Mouse (Mus musculus) c-Kit-negative CD71-positive TER-119-positive erythroid progenitor cells, embryonic 14.5 days (primary cell): ENCODE data around the gene Arl6ip1.

Source experiments
- DNase-seq: peaks from one replicate; pipeline ENCODE4 v3.0.0-alpha.2; 2013; ENCODE audit warnings: low read depth, low spot score

Gene Arl6ip1

DNA sequence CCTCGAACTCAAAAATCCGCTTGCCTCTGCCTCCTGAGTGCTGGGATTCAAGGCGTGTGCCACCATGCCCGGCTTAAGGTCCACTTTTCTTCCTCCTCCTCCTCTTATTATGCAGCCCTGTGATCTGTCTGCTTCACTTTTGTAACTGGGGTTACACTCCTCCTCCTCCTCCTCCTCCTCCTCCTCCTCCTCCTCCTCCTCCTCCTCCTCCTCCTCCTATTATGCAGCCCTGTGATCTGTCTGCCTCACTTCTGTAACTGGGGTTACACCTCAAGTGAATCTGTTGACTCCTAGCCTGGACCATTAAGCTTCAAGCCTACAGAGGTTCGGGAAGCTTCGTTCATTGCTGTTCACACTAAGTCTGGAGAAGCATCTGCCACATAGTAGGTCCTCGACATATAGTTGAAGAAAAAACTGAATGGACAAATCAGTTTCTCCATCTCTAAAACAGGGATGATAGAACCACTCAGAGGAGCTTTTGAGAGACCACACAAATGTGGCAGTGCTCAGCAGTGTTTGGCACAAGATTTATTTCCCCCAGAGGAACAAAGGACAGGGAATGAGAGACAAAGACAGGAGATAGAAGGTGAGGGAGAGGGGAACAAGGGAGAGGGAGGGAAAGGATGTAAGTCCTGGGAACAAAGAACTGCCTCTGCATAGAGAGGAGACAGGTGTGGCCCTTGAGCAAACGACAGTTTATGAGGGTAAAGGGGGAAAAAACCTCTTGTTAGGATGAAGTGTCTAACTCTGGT is 12.5 kb downstream of the Arl6ip1 start:
- no peak for DNase-seq

DNA sequence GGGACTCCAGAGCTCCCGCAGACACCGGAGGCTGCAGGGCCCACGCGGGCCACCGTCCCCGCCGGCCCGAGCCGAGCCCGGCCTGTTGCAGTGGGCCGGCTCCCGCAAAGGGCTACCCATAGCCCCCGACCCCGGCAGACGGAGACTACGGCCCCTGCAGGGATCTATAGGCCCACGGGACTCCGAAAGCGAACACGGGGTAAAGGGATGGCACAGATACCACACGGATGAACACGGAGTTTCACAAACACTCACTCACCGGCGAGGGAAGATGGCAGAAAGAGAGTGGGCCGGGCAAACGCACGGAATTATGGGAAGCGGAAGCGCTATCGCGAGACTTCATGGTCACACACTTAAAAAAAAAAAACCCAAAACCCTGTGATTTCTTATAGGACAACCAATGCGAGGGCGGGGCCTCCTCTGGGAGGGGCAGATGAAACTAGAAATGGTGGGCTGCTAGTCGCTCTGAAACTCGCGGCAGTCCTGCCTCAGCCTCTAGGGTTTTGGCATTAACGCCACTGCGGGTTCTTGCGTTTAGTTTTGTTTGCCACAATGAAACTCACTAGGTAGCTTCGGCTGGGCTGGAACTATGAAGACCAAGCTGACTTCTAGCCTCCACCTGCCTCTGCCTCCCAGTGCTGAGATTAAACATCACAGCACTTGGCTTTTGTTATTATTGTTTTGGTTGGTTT is 13.4 kb downstream of the Arl6ip1 start, which contains the start of gene Rps15a:
Rps15a (minus strand) TSS at position 312 of the 692 bp plus-strand sequence.
- peak; percentile 96 for DNase-seq

DNA sequence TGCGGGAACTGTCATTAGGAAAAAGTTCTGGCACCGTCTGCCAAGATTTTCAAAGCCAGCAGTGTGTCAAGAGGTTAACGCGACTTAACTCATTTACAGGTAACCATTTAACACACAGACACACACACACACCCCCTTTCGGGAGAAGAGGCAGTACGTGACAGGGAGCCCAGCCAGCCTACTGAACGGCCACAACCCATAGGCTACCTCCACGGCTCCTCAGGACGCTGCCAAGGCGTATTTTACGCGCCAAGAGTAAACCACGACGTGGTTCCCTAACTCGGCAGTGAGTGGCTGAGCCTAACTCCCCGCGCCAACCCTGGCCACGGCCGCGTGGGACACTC is 14.0 kb downstream of the Arl6ip1 start:
- no peak for DNase-seq

DNA sequence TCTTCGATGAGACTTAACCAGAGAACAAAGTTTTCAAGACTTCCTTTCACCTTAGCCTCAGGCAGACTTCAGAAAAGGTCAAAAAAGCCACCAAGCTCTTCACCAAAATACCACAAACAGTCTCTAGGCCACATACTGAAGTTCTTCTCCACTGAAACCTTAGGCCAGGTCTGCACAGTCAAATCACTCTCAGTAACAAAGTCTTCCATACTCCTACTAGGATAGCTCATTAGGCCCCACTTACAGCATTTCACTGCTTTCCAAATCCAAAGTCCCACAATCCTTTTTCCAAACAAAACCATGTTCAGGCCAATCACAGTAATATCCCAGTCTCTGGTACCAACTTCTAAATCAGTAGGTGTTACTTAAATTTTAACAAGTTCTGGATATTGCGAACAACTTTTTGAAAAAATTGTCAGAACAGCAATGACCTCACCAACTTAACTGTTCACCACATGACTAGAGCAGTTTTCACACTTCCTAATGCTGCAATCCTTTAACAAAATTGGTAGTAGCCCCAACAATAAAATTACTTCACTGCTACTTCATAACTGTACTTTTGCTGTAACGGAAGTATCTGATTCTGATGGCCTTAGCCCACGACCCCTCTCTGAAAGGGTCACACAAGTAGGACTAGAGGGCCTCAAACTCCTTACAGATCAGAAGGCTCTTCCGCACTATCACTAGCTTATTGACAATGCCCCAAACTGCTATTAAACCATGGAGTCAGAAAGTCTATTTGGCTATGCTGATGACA is 15.7 kb downstream of the Arl6ip1 start:
- no peak for DNase-seq

DNA sequence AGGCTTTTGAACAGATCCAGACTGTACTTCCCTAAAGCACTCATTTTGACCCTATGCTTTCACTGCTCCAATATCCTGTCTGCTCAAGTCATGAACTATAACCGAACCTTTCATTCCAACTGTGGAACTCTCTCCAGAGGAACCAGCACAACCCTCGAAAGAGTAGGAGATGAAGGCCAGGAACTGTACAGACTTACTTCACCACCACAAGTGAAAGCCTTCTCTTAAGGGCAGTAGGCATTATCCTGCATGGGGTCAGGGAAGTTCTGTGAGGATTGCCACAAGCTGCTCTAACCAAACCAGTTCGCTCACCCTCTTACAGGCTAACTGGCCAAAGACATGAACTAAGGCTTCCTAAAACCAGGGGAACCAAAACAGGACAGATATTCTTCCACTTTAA is 18.3 kb downstream of the Arl6ip1 start:
- no peak for DNase-seq

DNA sequence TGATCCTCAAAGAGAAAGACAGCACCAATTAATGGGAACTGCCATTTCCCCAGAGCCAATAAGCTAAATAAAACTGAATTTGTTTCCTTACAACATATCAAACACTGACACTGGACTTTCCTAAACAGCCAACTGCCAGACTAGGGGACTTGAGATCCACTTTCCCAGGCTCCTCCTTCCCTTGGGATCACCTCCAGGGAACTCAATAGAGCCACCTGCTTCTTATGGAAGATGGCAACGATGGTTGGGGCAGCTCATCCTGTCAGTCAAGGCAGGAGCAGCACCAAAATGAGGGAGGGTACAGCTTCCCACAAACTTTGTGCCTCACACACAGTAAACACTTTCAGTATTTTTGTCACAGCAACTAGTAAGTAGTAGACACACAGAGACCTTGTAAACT is 21.8 kb downstream of the Arl6ip1 start:
- no peak for DNase-seq

DNA sequence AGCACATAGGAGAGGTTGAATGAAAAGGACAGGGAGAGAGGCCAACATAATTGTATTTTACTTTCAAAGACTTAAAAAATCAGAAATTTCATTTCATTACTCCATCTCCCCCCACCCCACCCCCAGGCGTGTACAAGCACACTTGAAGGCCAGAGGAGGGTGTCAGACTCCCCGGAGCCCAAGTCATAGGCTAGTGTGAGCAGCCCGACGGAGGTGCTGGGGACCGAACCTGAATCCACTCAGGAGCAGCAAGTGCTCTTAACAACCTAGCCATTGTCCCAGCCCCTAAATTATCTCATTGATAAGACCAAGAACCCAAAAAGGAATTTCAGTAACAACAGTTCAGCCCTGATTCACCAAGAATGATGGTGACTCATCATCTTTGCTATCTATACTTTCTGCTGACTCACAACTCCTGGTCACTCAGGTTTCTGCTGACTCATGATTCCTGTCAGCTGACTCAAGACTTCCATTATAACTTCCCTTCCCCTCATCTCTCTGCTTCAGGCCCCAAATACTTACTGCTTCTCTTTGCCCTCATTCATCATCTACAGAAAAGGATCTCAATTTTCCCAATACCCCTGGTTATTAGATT is 24.9 kb downstream of the Arl6ip1 start:
- DNase-seq, result peak; percentile 85

DNA sequence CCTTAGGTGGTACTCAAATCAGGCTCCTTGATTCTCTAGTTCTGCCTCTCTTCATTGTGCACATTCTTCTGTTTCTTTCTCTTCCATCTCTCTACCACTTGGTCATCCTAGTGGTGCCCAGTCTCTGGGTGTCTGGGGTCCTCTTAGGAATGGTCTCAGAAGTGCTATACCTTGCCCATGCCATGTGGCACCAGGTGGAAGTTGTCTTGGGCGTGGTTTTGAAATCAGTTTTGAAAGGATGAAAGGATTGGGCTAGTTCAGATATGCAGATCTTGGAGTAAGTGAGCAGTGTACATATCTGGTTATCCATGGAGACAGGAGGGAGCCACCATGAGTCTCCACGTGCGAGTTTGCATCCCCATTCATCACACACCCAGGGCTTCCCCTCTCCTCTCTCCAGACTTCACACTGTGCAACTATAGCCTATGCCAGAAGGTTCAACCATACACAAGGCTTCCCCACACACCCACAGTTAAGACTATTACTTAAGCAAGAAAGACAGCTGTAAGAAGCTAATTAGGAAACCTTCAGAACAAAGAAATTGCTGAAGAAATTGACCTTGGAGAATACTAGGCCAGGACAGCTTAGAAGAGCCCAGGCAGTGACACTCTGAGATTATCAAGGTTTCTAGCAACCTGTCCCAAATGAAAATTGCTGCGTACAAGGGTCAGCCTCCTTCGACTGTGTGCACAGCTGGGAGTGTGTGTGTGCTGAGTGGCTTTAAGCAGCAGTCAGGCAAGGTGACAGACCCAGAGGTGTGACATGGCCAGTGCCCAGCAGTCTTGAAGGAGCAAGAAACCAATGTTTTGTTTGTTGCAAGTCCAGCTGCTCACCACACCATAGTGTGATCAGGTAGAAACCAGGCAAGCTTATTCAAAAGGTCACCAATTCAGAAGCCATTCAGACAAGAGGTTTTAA is 25.7 kb downstream of the Arl6ip1 start:
- DNase-seq, result no peak

DNA sequence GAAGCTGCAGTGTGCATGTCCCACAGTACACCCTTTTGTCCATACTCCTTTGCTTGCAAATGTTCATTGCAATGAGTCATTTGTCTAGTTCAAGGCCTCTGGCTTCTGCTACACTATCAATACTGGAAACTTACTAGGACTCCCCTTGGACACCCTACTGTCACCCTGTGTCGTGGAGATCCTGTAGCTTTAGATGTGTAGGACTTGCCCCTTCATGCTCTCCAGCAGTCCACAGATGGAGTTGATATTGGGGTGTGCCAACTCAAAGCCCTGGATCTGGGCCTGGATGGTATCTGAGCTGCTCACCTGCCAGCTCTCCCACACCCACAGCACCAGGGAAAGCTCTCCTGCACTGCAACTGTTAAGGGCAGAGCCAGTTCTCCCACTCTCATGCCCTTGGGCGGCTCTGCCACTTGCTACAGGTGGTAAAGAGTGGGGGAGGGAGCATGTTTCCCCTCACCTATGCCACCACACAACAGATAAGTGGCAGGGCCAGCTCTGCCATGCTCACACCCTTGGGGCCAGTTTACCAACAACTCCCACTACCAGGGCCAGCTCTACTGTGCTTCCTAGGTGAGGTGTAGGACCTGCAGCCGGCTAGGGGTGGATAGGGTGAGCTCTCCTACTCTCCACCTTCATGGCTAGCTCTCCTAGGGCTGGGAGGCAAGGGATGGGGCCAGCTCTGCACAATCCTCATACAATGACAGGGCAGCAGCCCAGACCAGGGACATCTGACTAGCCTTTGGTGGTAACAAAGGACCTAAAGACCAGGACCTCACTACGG is 26.6 kb downstream of the Arl6ip1 start:
- DNase-seq, result no peak

DNA sequence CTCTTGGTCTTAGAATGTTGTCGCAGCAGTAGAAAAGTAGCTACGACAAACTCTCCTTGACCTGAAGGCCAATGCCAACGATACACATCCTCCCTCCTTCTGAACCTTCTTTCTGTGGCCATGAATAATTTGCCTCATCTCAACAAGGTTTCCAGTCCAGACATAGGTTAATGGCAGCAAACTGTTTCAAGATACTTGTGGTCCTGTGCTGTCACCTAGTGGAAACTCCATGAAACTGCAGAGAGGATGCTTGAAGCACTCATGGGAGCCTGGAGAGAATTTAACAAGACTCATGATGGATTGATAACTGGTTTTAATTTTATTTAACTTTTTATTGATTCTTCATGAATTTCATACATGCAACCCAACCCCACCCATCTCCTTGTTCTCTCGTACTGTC is 27.2 kb downstream of the Arl6ip1 start:
- no peak for DNase-seq

DNA sequence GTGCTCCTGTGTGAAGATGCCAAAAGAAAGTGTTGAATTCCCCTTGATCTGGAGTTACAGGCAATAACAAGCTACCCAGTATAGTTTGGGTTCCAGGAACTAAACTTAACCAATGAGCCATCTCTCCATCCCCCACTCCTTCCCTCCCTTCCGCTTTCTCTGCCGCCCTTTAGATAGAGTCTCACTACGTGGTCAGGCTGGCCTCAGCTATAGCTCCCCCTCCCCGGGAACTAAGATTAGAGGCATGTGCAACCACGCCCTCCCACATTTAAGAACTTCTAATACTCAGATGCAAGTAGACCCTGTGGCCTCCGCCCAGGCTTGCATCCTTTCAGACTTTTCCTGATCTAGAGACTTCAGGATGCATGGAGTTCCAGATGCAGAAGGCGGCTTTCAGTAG is 31.8 kb downstream of the Arl6ip1 start:
- DNase-seq, result no peak

DNA sequence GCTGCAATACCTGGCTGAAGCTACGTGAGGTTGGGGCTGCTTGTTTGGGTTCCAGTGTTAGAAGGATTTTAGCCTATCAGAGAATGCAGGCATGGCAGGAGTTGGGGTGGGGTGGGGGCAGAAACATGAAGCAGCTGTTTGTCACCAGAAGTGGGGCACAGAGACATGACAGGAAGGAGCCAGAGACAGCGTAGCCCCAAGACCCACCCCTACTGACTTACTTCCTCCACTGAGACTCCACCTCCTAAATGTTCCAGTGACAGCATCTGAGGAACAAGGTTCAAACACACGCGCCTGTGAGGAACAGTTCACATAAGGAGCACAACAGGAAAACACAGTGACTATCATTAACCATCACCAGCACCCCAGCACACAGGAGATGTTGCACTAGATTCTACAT is 49.5 kb downstream of the Arl6ip1 start:
- DNase-seq, result no peak

DNA sequence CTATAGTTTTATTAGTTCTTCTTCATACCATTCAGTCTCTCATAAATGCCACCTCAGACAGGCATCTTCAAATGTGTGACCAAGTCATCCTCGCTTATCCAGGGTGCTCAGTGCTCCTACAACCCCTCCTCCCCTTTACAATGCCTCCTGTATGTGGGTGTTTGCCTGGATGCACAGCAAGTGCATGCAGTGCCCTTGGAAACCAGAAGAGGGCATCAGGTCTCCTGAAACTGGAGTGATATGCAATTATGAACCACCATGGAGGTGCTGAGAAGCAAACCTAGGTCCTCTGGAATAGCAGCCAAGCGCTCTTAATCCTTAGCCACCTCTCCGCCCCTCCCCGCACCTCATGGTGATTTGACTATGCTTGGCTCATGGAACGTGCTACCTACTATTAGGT is 50.4 kb downstream of the Arl6ip1 start:
- no peak for DNase-seq
